Mouse (Mus musculus): ENCODE data around the gene Krtap16-1.

Krtap16-1 gene

GRCm38 (mm10) chr11:99986180-99986647 lies at the start of gene Krtap16-1:
Gene Krtap16-1 (minus strand): TSS chr11:99986597.
- no peak for DNase-seq

- no peak for DNase-seq
Measured at GRCm38 (mm10) chr11:100029768-100030167, 43.4 kb upstream of the Krtap16-1 start, which contains the start of gene Krt33b. Gene Krt33b (minus strand): TSS chr11:100029868.

- no peak for DNase-seq
Measured at GRCm38 (mm10) chr11:100021438-100021837, 35.0 kb upstream of the Krtap16-1 start.

GRCm38 (mm10) chr11:100019466-100019865 lies 33.1 kb upstream of the Krtap16-1 start:
- DNase-seq = no peak

- DNase-seq = no peak
Measured at GRCm38 (mm10) chr11:100016112-100016511, 29.7 kb upstream of the Krtap16-1 start, which contains the start of gene Krt33a. Gene Krt33a (minus strand): TSS chr11:100016212.

- DNase-seq = no peak
Measured at GRCm38 (mm10) chr11:100013691-100014171, 27.3 kb upstream of the Krtap16-1 start.

- no peak for DNase-seq
Measured at GRCm38 (mm10) chr11:100010682-100011081, 24.3 kb upstream of the Krtap16-1 start.

- DNase-seq = no peak
Measured at GRCm38 (mm10) chr11:100008336-100008735, 21.9 kb upstream of the Krtap16-1 start.

GRCm38 (mm10) chr11:100006624-100007023 lies 20.2 kb upstream of the Krtap16-1 start:
- peak; percentile 5 to 18 for DNase-seq

- no peak for DNase-seq
Measured at GRCm38 (mm10) chr11:100005905-100006304, 19.5 kb upstream of the Krtap16-1 start.

GRCm38 (mm10) chr11:100004846-100005245 lies 18.4 kb upstream of the Krtap16-1 start:
- DNase-seq = peak; percentile 24 to 25

- DNase-seq = no peak
Measured at GRCm38 (mm10) chr11:99999091-99999490, 12.7 kb upstream of the Krtap16-1 start.

- DNase-seq = no peak
Measured at GRCm38 (mm10) chr11:99994384-99994661, 7.9 kb upstream of the Krtap16-1 start.

- no peak for DNase-seq
Measured at GRCm38 (mm10) chr11:99993620-99994383, 7.4 kb upstream of the Krtap16-1 start, which contains the start of gene Krtap17-1. Gene Krtap17-1 (minus strand): TSS chr11:99993994.

GRCm38 (mm10) chr11:99990571-99990970 lies 4.2 kb upstream of the Krtap16-1 start:
- DNase-seq = no peak

- DNase-seq = no peak
Measured at GRCm38 (mm10) chr11:99989881-99990405, 3.5 kb upstream of the Krtap16-1 start.

- no peak for DNase-seq
Measured at GRCm38 (mm10) chr11:99988530-99988929, 2.1 kb upstream of the Krtap16-1 start.

- DNase-seq = no peak
Measured at GRCm38 (mm10) chr11:99985291-99986092, 905 bp downstream of the Krtap16-1 start.

- DNase-seq = no peak
Measured at GRCm38 (mm10) chr11:99983442-99983841, 3.0 kb downstream of the Krtap16-1 start.

GRCm38 (mm10) chr11:99982731-99983130 lies 3.7 kb downstream of the Krtap16-1 start:
- DNase-seq = no peak

- no peak for DNase-seq
Measured at GRCm38 (mm10) chr11:99978953-99979352, 7.4 kb downstream of the Krtap16-1 start, which contains the start of gene Krtap29-1. Gene Krtap29-1 (minus strand): TSS chr11:99979053.

- no peak for DNase-seq
Measured at GRCm38 (mm10) chr11:99965961-99966360, 20.4 kb downstream of the Krtap16-1 start.

- DNase-seq = no peak
Measured at GRCm38 (mm10) chr11:99964213-99964612, 22.2 kb downstream of the Krtap16-1 start.

Measured in B cell, adult 2 months (primary cell).